Mouse (Mus musculus) midbrain, embryonic 13.5 days (tissue): ENCODE results near the gene Brca2. TPM values are rescaled to one million over a fixed set of nuclear protein-coding genes. Genes with fewer than 3 reads are reported as not detected.
"Not testable (repeated sequence)": the region's sequence is repeated elsewhere in the genome, so short reads cannot be mapped to it uniquely, and the experiment has no call there.

Experiments
- ATAC-seq: fragments of 200-750 bp; cut with Nextera tagmentation; 2 replicates; pipeline ENCODE4 v1.8.0; 2017; ENCODE audit warnings: mild to moderate bottlenecking, moderate TSS enrichment, moderate library complexity
- H3K27ac ChIP-seq: fragments of 300-500 bp; sonication (generic); 2 replicates; pipeline ENCODE4 v1.5.1; 2015; ENCODE audit warnings: inconsistent platforms, mild to moderate bottlenecking, moderate library complexity
- H3K27me3 ChIP-seq: fragments of 300-500 bp; sonication (generic); 2 replicates; pipeline ENCODE4 v1.6.1; 2015; ENCODE audit warnings: mild to moderate bottlenecking, inconsistent platforms
- H3K36me3 ChIP-seq: fragments of 300-500 bp; sonication (generic); 2 replicates; pipeline ENCODE4 v1.6.1; 2015; ENCODE audit warnings: mild to moderate bottlenecking, inconsistent platforms
- H3K4me1 ChIP-seq: fragments of 300-500 bp; sonication (generic); replicated peaks from 2 replicates; pipeline ENCODE4 v1.6.1; 2015; ENCODE audit warnings: inconsistent platforms
- H3K4me2 ChIP-seq: fragments of 300-500 bp; sonication (generic); replicated peaks from 2 replicates; pipeline ENCODE4 v1.6.1; 2015; ENCODE audit warnings: moderate library complexity, mild to moderate bottlenecking, inconsistent platforms
- H3K4me3 ChIP-seq: fragments of 300-500 bp; sonication (generic); replicated peaks from 2 replicates; pipeline ENCODE4 v1.5.1; 2015; ENCODE audit warnings: mild to moderate bottlenecking, inconsistent platforms
- H3K9ac ChIP-seq: fragments of 300-500 bp; sonication (generic); replicated peaks from 2 replicates; pipeline ENCODE4 v1.6.1; 2015; ENCODE audit warnings: mild to moderate bottlenecking, inconsistent platforms
- H3K9me3 ChIP-seq: fragments of 300-500 bp; sonication (generic); 2 replicates; pipeline ENCODE4 v1.6.1; 2016; ENCODE audit warnings: mild to moderate bottlenecking, inconsistent platforms
- WGBS: fragments of 180-500 bp; shearing (Covaris S2); methylation state at CpG from one replicate; pipeline ENCODE4 v1.1.7; 2015; 5-methylcytosine and 5-hydroxymethylcytosine counted together
- polyA plus RNA-seq: library from polyadenylated mRNA; unstranded; fragments of >200 nt; fragmentation: Nextera tagmentation; extraction: Ambion mirVana; gene quantifications from 2 replicates; pipeline ENCODE4 v1.2.1, GENCODE M21; 2015

Brca2 gene
- polyA plus RNA-seq, result 17.4 and 18.0 TPM in 2 replicates

- Histone ChIP-seq H3K36me3 (no peaks in the 10 kb centered on the region), H3K9ac (peak within 1 kb of the TSS; percentile 86), H3K27ac (peak within 1 kb of the TSS; percentile 48; the same call in 1 of the 2 replicates), H3K4me3 (peak within 1 kb of the TSS; percentile 75), H3K27me3 (no peaks in the 10 kb centered on the region), H3K4me1 (peaks cover 13% of the 10 kb centered on the region), H3K4me2 (peak within 1 kb of the TSS; percentile 68), H3K9me3 (no peaks in the 10 kb centered on the region)
- 7% methylated on average over 63 of the region's 63 CpGs for WGBS
- peak; percentile 96 for ATAC-seq
Observed at GRCm38 (mm10) chr5:150521937-150522866, at the start of gene Brca2. TSS of gene Brca2 (plus strand) at chr5:150522630.

GRCm38 (mm10) chr5:150477364-150477763 is 45.1 kb upstream of the Brca2 start:
- H3K27ac ChIP-seq, result no peak overlapping the region
- no peaks in the 10 kb centered on the region for H3K4me1 ChIP-seq

GRCm38 (mm10) chr5:150478612-150479011 is 43.8 kb upstream of the Brca2 start:
- no peak for ATAC-seq
- Histone ChIP-seq H3K4me3 (no peak overlapping the region), H3K9ac (no peak overlapping the region), H3K27me3 (no peaks in the 10 kb centered on the region), H3K4me1 (no peaks in the 10 kb centered on the region), H3K4me2 (no peak overlapping the region), H3K27ac (no peak overlapping the region), H3K36me3 (peaks cover 48% of the 10 kb centered on the region), H3K9me3 (no peaks in the 10 kb centered on the region)
- 75% methylated on average over 4 of the region's 4 CpGs for WGBS

More at GRCm38 (mm10) chr5:150477364-150477763, 45.1 kb upstream of the Brca2 start:
- H3K27me3 ChIP-seq, result no peaks in the 10 kb centered on the region
- H3K4me2 ChIP-seq, result no peak overlapping the region
- H3K36me3 ChIP-seq, result peaks cover 45% of the 10 kb centered on the region
- H3K4me3 ChIP-seq, result no peak overlapping the region
- H3K9ac ChIP-seq, result no peak overlapping the region
- WGBS, result 83% methylated on average over 4 of the region's 4 CpGs
- H3K9me3 ChIP-seq, result no peaks in the 10 kb centered on the region
- ATAC-seq, result no peak

- Histone ChIP-seq H3K9me3 (no peaks in the 10 kb centered on the region), H3K36me3 (peaks cover 42% of the 10 kb centered on the region), H3K4me1 (no peaks in the 10 kb centered on the region), H3K4me2 (no peak overlapping the region), H3K9ac (no peak overlapping the region), H3K4me3 (no peak overlapping the region), H3K27me3 (no peaks in the 10 kb centered on the region), H3K27ac (no peak overlapping the region)
- ATAC-seq, result no peak
- 71% methylated on average over 3 of the region's 3 CpGs for WGBS
Observed at GRCm38 (mm10) chr5:150485198-150485597, 37.2 kb upstream of the Brca2 start.

DNA sequence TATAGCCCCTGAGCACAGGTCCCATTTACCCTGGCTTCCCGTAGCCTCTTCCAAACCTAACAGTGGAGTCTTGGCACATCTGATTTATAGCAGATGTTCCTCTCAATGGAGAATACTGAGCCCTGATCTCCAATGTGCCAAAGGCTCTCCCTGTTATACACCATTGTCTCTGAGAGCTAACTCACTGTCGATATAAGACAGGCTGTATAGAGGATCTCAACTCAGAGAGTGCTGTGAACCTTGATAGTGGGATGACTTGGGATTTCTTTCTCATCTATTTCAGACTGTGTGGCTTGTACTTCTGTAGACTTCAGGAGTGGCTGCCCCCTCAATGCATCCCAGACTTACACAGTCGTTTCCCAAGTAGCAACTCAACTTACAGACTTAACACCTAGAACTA is 32.1 kb upstream of the Brca2 start:
- Histone ChIP-seq H3K4me2 (no peak overlapping the region), H3K4me3 (no peak overlapping the region), H3K27me3 (no peaks in the 10 kb centered on the region), H3K27ac (no peak overlapping the region), H3K4me1 (no peaks in the 10 kb centered on the region), H3K36me3 (peaks cover 26% of the 10 kb centered on the region), H3K9ac (no peak overlapping the region), H3K9me3 (no peaks in the 10 kb centered on the region)
- 90% methylated on average over 3 of the region's 3 CpGs for WGBS
- no peak for ATAC-seq

- H3K4me3 ChIP-seq, result no peak overlapping the region
- peaks cover 32% of the 10 kb centered on the region for H3K36me3 ChIP-seq
Observed at GRCm38 (mm10) chr5:150490821-150491220, 31.6 kb upstream of the Brca2 start.

DNA sequence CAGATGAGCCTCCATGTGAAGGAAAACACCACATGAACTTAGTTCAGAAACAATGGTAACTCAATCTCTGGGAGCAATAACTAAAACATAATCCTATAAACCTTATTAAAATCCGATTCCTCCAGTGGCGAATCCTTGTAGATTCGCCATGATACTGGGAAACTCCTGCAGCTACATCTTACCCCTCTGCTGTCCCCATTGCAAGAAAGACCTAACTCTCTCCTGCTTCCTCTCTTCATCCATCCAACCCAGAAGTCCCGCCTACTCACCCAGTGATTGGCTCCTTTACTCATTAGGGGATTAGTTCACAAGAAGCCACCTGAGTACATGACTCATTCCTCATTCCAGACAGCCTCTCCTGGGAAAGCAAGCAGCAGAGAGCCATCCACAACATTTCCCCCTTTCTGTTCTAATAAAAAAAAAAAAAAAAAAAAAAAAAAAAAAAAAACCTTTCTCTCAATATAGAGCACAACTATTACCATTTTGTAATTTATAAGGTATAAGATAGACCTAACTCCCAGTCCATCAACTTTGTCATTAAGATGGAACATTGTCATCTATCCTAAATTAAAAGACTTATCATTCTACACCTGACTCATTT is 30.8 kb upstream of the Brca2 start:
- not testable (repeated sequence) for H3K9me3 ChIP-seq, ATAC-seq, H3K9ac ChIP-seq, H3K27me3 ChIP-seq, H3K27ac ChIP-seq, H3K4me2 ChIP-seq, H3K4me3 ChIP-seq, H3K4me1 ChIP-seq
- 83% methylated on average over 4 of the region's 4 CpGs for WGBS
- peaks cover 39% of the 10 kb centered on the region for H3K36me3 ChIP-seq

More at GRCm38 (mm10) chr5:150490821-150491220, 31.6 kb upstream of the Brca2 start:
- Histone ChIP-seq H3K4me1 (no peaks in the 10 kb centered on the region), H3K27me3 (no peaks in the 10 kb centered on the region), H3K27ac (no peak overlapping the region), H3K9me3 (no peaks in the 10 kb centered on the region), H3K4me2 (no peak overlapping the region), H3K9ac (no peak overlapping the region)
- no peak for ATAC-seq
- 85% methylated on average over 8 of the region's 8 CpGs for WGBS

DNA sequence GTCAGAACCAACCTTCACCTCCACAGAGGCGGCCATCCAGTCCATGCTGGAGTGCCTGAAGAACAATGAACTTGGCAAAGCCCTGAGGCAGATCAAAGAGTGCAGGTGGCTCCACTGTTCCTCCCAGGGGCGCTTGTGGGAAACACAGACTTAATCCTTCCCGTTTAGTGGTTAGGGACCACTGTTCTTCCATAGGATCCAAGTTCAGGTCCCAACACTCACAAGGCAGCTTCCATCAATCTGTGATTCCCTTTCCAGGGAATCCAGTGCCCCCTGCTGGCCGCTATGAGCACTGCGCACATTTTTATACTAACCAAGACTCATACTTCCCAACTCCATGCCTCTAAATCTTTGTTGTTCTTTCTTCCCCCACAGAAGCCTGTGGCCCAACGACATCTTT is 26.6 kb upstream of the Brca2 start:
- H3K36me3 ChIP-seq, result peaks cover 35% of the 10 kb centered on the region
- H3K9me3 ChIP-seq, result no peaks in the 10 kb centered on the region
- ATAC-seq, result no peak
- H3K27ac ChIP-seq, result no peak overlapping the region
- H3K4me2 ChIP-seq, result no peak overlapping the region
- 46% methylated on average over 6 of the region's 6 CpGs for WGBS
- H3K27me3 ChIP-seq, result no peaks in the 10 kb centered on the region
- no peaks in the 10 kb centered on the region for H3K4me1 ChIP-seq
- H3K9ac ChIP-seq, result no peak overlapping the region
- H3K4me3 ChIP-seq, result no peak overlapping the region

GRCm38 (mm10) chr5:150510451-150511225 is 11.8 kb upstream of the Brca2 start:
- 89% methylated on average over 6 of the region's 6 CpGs for WGBS
- Histone ChIP-seq H3K4me2 (no peak overlapping the region), H3K9me3 (no peaks in the 10 kb centered on the region), H3K36me3 (no peaks in the 10 kb centered on the region), H3K9ac (no peak overlapping the region), H3K27me3 (no peaks in the 10 kb centered on the region), H3K4me1 (no peaks in the 10 kb centered on the region), H3K27ac (no peak overlapping the region), H3K4me3 (no peak overlapping the region)
- no peak for ATAC-seq

DNA sequence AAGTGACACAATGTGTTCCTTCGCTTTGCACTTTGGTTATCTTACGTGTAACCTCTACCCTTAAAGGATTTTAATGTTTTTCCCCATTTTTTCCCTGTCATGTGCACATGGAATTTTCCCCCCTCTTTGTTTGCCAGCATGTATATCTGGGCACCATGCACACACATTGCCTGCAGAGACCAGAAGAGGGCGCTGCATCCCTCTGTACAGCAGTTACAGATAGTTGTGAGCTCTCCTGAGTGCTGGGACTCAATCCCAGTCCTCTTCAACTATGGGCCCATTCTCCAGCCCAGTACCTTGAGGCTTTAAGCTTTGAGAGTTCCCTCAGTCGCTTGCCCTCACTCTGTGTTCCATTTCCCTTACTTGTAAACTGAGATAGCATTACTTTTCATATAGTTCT is 9.2 kb upstream of the Brca2 start:
- 81% methylated on average over 4 of the region's 4 CpGs for WGBS
- H3K4me2 ChIP-seq, result no peak overlapping the region
- no peak overlapping the region for H3K4me3 ChIP-seq
- no peaks in the 10 kb centered on the region for H3K9me3 ChIP-seq
- H3K36me3 ChIP-seq, result no peaks in the 10 kb centered on the region
- H3K27ac ChIP-seq, result no peak overlapping the region
- H3K27me3 ChIP-seq, result no peaks in the 10 kb centered on the region
- ATAC-seq, result no peak
- no peak overlapping the region for H3K9ac ChIP-seq
- H3K4me1 ChIP-seq, result no peaks in the 10 kb centered on the region

DNA sequence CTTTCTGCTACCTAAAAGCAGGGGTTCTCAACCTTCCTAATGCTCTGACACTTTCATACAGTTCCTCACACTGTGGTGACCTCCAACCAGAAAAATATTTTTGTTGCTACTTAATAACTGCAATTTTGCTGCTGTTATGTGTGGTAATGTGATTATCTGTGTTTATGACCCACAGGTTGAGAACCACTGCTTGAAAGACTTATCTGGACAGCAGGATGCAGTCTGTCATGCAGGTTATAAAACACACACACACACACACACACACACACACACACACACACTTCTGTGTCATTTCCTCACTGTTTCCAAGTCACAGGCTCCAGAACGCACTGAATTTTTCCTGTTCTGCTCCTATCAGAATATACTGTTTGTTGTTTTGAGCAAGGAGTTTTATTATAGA is 8.4 kb upstream of the Brca2 start:
- whole genome bisulfite sequencing, result 89% methylated on average over 1 of the region's 1 CpGs
- no peak for ATAC-seq
- H3K36me3 ChIP-seq, result no peaks in the 10 kb centered on the region

DNA sequence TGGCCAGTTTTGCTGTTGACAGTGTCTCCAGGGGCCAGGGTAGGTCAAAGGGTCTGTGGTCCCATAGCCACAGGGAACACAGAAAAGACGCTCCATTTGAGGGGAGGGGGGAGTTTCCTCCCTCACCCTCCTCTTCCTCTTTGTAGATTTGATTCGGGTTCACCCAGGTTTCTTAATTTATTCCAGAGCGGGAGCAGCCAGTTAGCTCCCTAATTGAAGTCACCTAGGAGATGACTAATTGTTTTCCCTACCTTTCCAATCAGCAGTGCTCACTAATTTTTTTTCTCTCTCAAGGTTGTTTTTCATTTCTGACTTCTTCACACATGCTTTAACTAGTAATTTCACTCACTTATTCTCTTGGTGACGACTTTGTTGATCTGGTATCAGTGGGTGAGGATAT is 4.4 kb upstream of the Brca2 start, which contains the start of gene Zar1l:
Zar1l (minus strand) TSS at position 101 of the 400 bp plus-strand sequence.
- 70% methylated on average over 4 of the region's 4 CpGs for WGBS
- Histone ChIP-seq H3K9ac (no peak within 1 kb of the TSS), H3K9me3 (no peaks in the 10 kb centered on the region), H3K27me3 (no peaks in the 10 kb centered on the region), H3K4me1 (peaks cover 6% of the 10 kb centered on the region), H3K4me2 (no peak within 1 kb of the TSS), H3K27ac (no peak within 1 kb of the TSS), H3K4me3 (no peak within 1 kb of the TSS), H3K36me3 (no peaks in the 10 kb centered on the region)
- no peak for ATAC-seq

More for the DNA sequence above, 8.4 kb upstream of the Brca2 start:
- H3K9ac ChIP-seq, result no peak overlapping the region
- H3K27ac ChIP-seq, result no peak overlapping the region
- no peaks in the 10 kb centered on the region for H3K4me1 ChIP-seq
- H3K27me3 ChIP-seq, result no peaks in the 10 kb centered on the region
- H3K4me2 ChIP-seq, result no peak overlapping the region
- no peaks in the 10 kb centered on the region for H3K9me3 ChIP-seq
- no peak overlapping the region for H3K4me3 ChIP-seq
